Mouse (Mus musculus) kidney, postnatal 0 days (tissue): ENCODE measurements around the gene Gmds. TPM values are rescaled to one million over a fixed set of nuclear protein-coding genes. Genes with fewer than 3 reads are reported as not detected.

Experiments
- ATAC-seq: fragments of 200-750 bp; cut with Nextera tagmentation; replicated peaks from 2 replicates; pipeline ENCODE4 v1.8.0; 2017; ENCODE audit warnings: low read depth, moderate number of reproducible peaks, moderate TSS enrichment, moderate library complexity; ENCODE audit not compliant: low FRiP score
- DNase-seq: peaks from one replicate; pipeline ENCODE4 v3.0.0-alpha.2; 2016; ENCODE audit warnings: low spot score
- H3K27ac ChIP-seq: fragments of 300-500 bp; sonication (generic); 2 replicates; pipeline ENCODE4 v1.5.1; 2014; ENCODE audit warnings: mild to moderate bottlenecking
- H3K27me3 ChIP-seq: fragments of 300-500 bp; sonication (generic); 2 replicates; pipeline ENCODE4 v1.6.1; 2014; ENCODE audit warnings: low read length, mixed read lengths; ENCODE audit not compliant: insufficient read depth
- H3K36me3 ChIP-seq: fragments of 300-500 bp; sonication (generic); 2 replicates; pipeline ENCODE4 v1.6.1; 2014; ENCODE audit warnings: low read length, mixed read lengths; ENCODE audit not compliant: insufficient read depth
- H3K4me1 ChIP-seq: fragments of 300-500 bp; sonication (generic); replicated peaks from 2 replicates; pipeline ENCODE4 v1.6.1; 2014; ENCODE audit warnings: antibody characterized with exemption, low read length, mixed read lengths; ENCODE audit not compliant: insufficient read depth
- H3K4me2 ChIP-seq: fragments of 300-500 bp; sonication (generic); 2 replicates; pipeline ENCODE4 v1.6.1; 2014; ENCODE audit warnings: mild to moderate bottlenecking, low read length, moderate library complexity, mixed read lengths
- H3K4me3 ChIP-seq: fragments of 300-500 bp; sonication (generic); replicated peaks from 2 replicates; pipeline ENCODE4 v1.5.1; 2014; ENCODE audit warnings: low read depth, low read length
- H3K9ac ChIP-seq: fragments of 300-500 bp; sonication (generic); 2 replicates; pipeline ENCODE4 v1.6.1; 2014; ENCODE audit warnings: low read depth, low read length
- H3K9me3 ChIP-seq: fragments of 300-500 bp; sonication (generic); replicated peaks from 2 replicates; pipeline ENCODE4 v1.6.1; 2016; ENCODE audit warnings: low read length, inconsistent platforms, mixed read lengths
- CTCF ChIP-seq: IDR thresholded peaks from 2 replicates; pipeline ENCODE4 v1.5.1; 2016; ENCODE audit warnings: antibody characterized with exemption, low read depth, mild to moderate bottlenecking, moderate library complexity
- WGBS: fragments of 180-500 bp; shearing (Covaris S2); extraction: QIAGEN DNeasy Blood & Tissue Kit; methylation state at CpG from one replicate; pipeline ENCODE4 v1.1.7; 2014; 5-methylcytosine and 5-hydroxymethylcytosine counted together
- polyA plus RNA-seq: library from polyadenylated mRNA; unstranded; fragments of >200 nt; fragmentation: Nextera tagmentation; extraction: Ambion mirVana; gene quantifications from 2 replicates; pipeline ENCODE4 v1.2.1, GENCODE M21; 2015

The Gmds gene
- polyA plus RNA-seq, 1 experiment from 2014 or later, result 32.7 TPM

DNA sequence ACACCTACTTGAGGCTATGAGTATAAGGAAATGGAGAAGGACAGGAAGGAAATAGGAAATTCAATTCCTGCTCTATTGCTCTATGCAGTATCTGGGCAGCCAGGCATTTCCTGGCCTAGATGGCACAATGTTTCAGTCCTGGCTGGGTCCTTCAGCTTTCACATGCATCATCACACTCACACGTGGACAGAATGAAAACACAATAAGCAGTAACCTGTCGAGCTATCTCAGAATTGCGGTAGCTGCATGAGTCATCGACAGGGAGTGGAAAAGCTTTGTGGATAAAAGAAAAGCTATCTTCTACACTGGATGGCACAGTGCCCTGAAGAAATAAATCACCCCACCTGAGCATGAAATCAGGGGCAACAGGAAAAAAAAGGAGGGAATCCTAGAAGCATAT, 96.3 kb downstream of the Gmds start:
- Histone ChIP-seq H3K36me3 (no peaks in the 10 kb centered on the region), H3K27ac (no peak overlapping the region), H3K4me1 (no peaks in the 10 kb centered on the region), H3K9ac (no peak overlapping the region), H3K9me3 (no peaks in the 10 kb centered on the region), H3K4me3 (no peak overlapping the region), H3K27me3 (no peaks in the 10 kb centered on the region), H3K4me2 (no peak overlapping the region)
- DNase-seq (peak; percentile 24), ATAC-seq (no peak)
- 15% methylated on average over 4 of the region's 4 CpGs for WGBS
- no peak for TF ChIP-seq CTCF

DNA sequence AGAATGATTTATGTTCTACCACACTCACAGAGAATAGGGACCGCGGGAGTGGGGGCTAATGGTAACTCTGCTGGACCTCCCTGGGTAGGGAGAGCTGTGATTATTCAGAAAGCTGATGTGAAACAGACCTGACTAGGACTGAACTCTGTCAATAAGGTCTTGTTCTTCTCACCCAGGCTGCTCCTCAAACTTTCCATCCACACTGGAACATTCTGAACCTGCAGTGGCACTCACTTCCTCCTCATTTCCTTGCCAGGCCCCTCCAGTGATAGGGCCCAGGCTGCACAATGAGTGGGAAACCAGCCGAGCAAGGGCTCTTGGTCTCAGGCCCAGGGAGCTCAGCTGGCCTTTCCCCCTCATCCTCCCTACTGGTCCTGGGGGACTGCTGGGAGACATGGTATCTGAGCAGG, 102.3 kb downstream of the Gmds start:
- 13% methylated on average over 3 of the region's 3 CpGs for WGBS
- H3K9ac ChIP-seq, result no peak overlapping the region
- DNase-seq (no peak), ATAC-seq (no peak)
- H3K9me3 ChIP-seq, result no peaks in the 10 kb centered on the region
- H3K4me1 ChIP-seq, result no peaks in the 10 kb centered on the region
- H3K36me3 ChIP-seq, result no peaks in the 10 kb centered on the region
- no peaks in the 10 kb centered on the region for H3K27me3 ChIP-seq
- H3K4me3 ChIP-seq, result no peak overlapping the region
- no peak overlapping the region for H3K4me2 ChIP-seq
- H3K27ac ChIP-seq, result no peak overlapping the region
- no peak for TF ChIP-seq CTCF

DNA sequence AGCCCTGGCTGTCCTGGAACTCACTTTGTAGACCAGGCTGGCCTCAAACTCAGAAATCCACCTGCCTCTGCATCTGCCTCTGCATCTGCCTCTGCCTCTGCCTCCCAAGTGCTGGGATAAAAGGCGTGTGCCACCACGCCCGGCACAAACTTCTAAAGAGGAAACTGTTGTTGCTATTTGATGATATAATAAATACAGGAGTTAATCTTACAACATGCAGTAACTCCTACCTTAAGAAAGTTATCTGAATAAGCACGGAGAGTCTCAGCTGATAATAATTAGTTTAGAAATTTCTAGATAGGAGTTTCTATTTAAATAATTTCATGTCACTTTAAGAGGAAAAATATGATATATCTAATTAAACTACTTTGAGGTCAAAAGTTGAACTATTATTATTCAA, 103.5 kb downstream of the Gmds start:
- Histone ChIP-seq H3K9me3 (no peaks in the 10 kb centered on the region), H3K9ac (no peak overlapping the region), H3K27ac (no peak overlapping the region), H3K36me3 (no peaks in the 10 kb centered on the region), H3K4me2 (no peak overlapping the region), H3K27me3 (no peaks in the 10 kb centered on the region), H3K4me1 (no peaks in the 10 kb centered on the region), H3K4me3 (no peak overlapping the region)
- ATAC-seq (no peak), DNase-seq (no peak)
- WGBS, result 92% methylated on average over 4 of the region's 4 CpGs
- no peak for TF ChIP-seq CTCF

DNA sequence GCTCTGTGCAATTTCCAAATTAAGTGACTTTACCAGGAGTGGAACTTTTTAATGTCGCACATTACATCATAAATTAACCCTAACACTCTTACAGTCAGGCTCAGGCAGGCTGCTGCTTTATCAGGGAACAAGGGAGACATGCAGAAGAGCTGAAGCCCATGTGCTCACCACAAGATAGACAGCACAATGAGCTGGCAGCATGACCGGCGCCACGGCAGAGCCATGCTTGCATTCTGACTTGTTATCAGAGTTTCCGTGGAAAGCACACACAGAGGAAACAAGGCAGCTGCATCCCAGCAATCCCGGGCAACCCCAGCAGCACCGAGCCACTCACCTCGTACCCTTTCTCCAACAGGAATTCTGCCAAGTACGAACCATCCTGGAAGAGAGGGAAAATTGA, 104.5 kb downstream of the Gmds start:
- no peaks in the 10 kb centered on the region for H3K36me3 ChIP-seq
- no peak for DNase-seq
- H3K4me2 ChIP-seq, result no peak overlapping the region
- no peaks in the 10 kb centered on the region for H3K9me3 ChIP-seq
- no peaks in the 10 kb centered on the region for H3K4me1 ChIP-seq
- no peak for ATAC-seq
- H3K27me3 ChIP-seq, result no peaks in the 10 kb centered on the region
- no peak for TF ChIP-seq CTCF
- 50% methylated on average over 9 of the region's 9 CpGs for WGBS
- H3K4me3 ChIP-seq, result no peak overlapping the region
- no peak overlapping the region for H3K9ac ChIP-seq
- H3K27ac ChIP-seq, result no peak overlapping the region

DNA sequence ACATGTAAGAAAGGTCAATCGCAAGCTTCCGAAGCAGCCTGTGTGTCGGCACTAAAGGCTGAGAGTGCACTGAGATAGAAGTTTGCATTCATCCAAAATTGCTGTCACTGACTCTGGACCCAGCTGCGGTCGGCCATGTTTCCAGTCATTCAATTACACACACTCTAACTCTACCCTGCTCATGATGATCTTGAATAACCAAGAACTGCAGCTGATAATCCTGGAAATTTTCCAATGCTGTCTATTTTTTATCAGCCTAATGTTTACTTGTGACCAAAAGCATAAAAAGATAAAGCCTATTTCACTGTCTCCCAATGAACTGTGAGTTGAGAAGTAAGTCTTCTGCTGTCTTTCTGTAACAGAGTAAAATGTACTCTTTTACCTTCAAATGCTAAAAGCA, 106.1 kb downstream of the Gmds start:
- Histone ChIP-seq H3K9me3 (no peaks in the 10 kb centered on the region), H3K4me1 (no peaks in the 10 kb centered on the region), H3K4me3 (no peak overlapping the region), H3K27ac (no peak overlapping the region), H3K36me3 (no peaks in the 10 kb centered on the region), H3K27me3 (no peaks in the 10 kb centered on the region), H3K9ac (no peak overlapping the region), H3K4me2 (no peak overlapping the region)
- ATAC-seq, result no peak
- WGBS, result 82% methylated on average over 5 of the region's 5 CpGs
- no peak for TF ChIP-seq CTCF
- no peak for DNase-seq

DNA sequence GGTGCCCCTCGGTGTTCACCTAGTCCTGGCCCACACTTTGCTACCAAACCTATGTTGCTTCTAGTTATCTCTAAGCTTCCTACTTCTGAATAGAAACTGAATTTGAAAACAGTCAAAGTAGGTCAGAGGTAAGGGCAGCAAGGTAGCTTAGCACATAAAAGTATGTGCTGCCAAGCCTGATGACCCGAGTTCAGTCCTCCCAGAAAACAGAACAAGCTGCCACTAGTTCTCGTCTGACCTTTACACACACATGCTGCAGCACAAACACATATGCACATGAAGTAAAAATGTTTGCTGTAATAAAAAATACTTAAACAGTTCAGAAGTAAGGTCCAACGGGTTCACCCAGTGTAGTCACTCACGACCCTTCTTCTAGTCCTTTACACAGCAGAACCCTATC, 106.6 kb downstream of the Gmds start:
- Histone ChIP-seq H3K36me3 (no peaks in the 10 kb centered on the region), H3K4me3 (no peak overlapping the region), H3K9me3 (no peaks in the 10 kb centered on the region), H3K4me1 (no peaks in the 10 kb centered on the region), H3K9ac (no peak overlapping the region), H3K27ac (no peak overlapping the region), H3K4me2 (no peak overlapping the region), H3K27me3 (no peaks in the 10 kb centered on the region)
- TF ChIP-seq CTCF, result no peak
- ATAC-seq, result no peak
- 88% methylated on average over 5 of the region's 5 CpGs for WGBS
- no peak for DNase-seq

DNA sequence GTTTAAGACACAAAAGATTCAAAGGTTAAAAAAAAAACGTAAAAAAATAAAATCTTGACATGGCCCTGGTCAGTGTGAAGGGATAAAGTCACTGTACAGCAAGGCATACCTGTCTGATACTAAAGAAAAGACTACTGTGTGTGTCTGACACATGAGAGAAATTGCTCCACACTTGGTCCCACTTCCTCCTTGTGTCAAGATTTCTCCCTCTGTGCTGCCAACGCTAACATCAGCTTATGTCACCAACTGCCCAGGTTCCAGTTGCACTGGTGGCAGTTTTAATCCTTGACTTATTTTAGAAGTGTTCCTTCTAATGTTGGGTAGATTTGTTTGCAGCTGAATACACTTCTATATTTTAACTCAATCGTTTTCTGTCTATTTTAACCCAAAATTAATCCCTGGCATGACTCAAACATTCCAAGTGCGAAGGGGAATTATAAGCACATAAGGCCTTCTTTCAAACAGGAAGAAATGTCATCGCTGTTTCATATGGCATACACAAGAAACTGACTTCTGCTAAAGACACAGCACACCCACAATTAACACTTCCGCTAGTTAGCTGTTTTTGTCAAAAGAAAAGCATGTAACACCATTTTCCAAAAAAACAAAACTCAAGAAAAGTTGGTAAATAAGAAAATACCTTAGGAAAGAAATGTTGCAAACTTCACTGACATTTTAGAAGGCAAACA, 110.5 kb downstream of the Gmds start:
- Histone ChIP-seq H3K9me3 (no peaks in the 10 kb centered on the region), H3K36me3 (no peaks in the 10 kb centered on the region), H3K9ac (no peak overlapping the region), H3K4me3 (no peak overlapping the region), H3K4me2 (no peak overlapping the region), H3K27ac (no peak overlapping the region), H3K4me1 (no peaks in the 10 kb centered on the region), H3K27me3 (no peaks in the 10 kb centered on the region)
- ATAC-seq (no peak), DNase-seq (no peak)
- 77% methylated on average over 6 of the region's 6 CpGs for WGBS
- no peak for TF ChIP-seq CTCF
